Mouse (Mus musculus) cerebellum, adult 9-10 months (tissue): ENCODE measurements around the gene Cacna2d3.

Experiments
- DNase-seq: peaks from one replicate; pipeline ENCODE4 v3.0.0; 2022

The Cacna2d3 gene

DNA sequence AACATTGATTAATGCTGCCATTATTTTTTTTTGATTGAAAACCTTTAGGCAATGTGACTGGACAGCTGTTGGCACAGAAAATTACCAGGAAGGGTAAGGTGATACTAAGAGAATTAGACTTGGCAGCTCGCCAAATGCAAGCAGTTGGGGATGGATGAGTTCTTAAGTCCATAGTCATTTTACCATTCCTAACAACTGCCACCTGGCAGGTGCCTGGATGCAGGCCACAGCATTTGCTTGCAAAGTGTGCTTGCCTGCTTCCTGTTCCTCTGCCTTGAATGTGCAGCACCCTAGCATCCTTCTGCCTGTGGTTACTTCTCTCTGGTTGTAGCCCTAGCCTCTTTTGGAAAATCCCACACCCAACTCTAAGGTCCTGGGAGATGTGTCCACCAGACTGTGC, 236.2 kb downstream of the Cacna2d3 start:
- peak; percentile 35 for DNase-seq

- DNase-seq = no peak
Measured at GRCm38 (mm10) chr14:29478403-29478983, 243.2 kb downstream of the Cacna2d3 start.

- no peak for DNase-seq
Measured at GRCm38 (mm10) chr14:29464277-29464676, 257.4 kb downstream of the Cacna2d3 start.

GRCm38 (mm10) chr14:29449203-29449602, 272.5 kb downstream of the Cacna2d3 start:
- DNase-seq = no peak

- peak; percentile 74 for DNase-seq
Measured at GRCm38 (mm10) chr14:29443091-29444026, 278.3 kb downstream of the Cacna2d3 start.

- no peak for DNase-seq
Measured at GRCm38 (mm10) chr14:29442476-29442875, 279.2 kb downstream of the Cacna2d3 start.

GRCm38 (mm10) chr14:29438666-29439065, 283.0 kb downstream of the Cacna2d3 start:
- DNase-seq = no peak

- no peak for DNase-seq
Measured at GRCm38 (mm10) chr14:29438251-29438650, 283.4 kb downstream of the Cacna2d3 start.

- no peak for DNase-seq
Measured at GRCm38 (mm10) chr14:29435203-29435602, 286.5 kb downstream of the Cacna2d3 start.

DNA sequence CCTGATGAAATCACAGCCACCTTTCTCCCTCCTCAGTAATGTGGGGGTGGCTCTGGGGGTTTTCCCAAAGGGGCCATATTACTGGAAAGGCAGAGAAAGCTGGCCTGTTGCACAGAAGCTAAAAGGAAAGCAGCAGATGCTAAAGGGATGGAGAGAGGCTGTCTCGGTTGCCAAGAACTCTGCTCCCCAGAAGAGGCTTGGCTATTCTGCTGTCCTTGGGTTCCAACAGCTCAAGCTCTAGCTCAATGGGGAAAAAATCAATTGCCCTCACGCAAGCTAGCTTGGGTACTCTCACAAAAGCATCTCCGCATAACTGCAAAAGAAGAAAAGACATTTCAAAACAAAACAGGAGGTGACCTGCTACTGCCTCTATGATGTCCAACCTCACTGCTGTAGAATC, 287.9 kb downstream of the Cacna2d3 start:
- peak; percentile 5 for DNase-seq

GRCm38 (mm10) chr14:29433076-29433714, 288.5 kb downstream of the Cacna2d3 start:
- peak; percentile 16 for DNase-seq

DNA sequence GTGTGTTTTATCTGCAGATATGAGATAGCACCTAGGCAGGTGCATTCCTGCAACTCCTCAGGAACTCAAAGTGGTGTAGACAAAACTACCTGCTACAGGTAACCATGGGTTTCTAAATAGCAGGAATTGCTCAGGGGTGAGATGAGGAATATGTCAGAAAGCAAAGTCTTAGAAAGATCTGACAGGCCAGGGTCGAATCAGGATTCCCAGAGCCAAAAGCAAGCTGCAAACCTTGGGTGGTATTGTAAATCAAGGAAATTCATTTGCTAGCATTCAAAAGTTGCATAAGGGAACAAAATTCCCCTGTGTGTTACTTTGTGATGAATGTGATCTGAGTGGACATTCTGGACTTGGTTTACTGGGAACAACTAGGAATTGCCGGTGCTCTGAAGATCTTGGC, 291.9 kb downstream of the Cacna2d3 start:
- DNase-seq = no peak

DNA sequence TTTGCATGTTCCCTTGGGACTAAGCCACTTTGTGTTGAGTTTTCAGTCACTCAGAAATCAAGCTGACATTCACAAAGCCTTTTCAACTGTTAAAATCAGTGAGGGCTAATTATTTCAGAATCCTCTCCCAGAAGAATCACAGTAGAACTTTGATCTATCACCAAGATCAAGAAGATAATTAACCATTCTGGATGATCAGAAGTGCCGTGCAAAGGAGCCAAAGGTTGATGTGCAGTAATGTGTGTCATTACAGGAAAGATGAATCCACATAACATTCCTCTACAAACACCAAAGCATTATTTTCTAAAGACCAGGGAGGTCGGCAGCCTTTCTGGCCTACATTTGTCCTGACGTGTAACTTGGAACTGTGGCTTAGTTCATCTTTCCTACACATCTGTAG, 296.0 kb downstream of the Cacna2d3 start:
- no peak for DNase-seq

DNA sequence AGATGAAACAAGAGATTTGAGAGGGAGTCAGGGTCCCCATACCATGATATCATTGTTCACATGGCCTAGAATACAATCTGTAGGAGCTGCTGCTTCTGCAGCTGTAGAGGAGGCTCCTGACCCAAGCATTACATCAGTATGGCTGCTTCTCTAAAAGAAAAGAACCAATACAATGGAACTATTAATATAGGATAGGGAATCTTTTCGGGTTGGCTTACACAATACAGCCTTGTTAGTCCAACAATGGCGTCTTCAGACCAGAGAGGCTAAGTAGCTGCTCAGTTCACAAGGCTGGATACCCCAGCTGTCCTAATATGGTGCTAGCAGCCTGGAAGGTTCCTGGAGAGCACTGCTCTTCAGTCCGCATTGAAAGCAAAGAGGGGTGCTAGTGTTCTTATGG, 296.5 kb downstream of the Cacna2d3 start:
- no peak for DNase-seq

DNA sequence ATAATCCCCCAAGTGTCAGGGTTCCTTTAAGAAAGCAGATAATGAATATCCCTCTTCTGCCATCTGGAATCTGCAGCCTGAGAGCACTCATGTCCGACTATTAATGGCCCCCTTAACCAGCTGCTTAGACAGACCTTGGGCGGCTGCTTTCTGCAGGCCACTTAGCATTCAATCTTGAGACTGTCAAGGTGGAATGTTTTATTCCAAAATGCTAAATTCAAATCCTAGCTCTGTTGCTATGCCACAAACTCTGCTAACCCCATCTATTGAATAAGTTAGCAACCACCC, 315.8 kb downstream of the Cacna2d3 start:
- DNase-seq = no peak

- DNase-seq = no peak
Measured at GRCm38 (mm10) chr14:29405125-29405877, 316.4 kb downstream of the Cacna2d3 start.

DNA sequence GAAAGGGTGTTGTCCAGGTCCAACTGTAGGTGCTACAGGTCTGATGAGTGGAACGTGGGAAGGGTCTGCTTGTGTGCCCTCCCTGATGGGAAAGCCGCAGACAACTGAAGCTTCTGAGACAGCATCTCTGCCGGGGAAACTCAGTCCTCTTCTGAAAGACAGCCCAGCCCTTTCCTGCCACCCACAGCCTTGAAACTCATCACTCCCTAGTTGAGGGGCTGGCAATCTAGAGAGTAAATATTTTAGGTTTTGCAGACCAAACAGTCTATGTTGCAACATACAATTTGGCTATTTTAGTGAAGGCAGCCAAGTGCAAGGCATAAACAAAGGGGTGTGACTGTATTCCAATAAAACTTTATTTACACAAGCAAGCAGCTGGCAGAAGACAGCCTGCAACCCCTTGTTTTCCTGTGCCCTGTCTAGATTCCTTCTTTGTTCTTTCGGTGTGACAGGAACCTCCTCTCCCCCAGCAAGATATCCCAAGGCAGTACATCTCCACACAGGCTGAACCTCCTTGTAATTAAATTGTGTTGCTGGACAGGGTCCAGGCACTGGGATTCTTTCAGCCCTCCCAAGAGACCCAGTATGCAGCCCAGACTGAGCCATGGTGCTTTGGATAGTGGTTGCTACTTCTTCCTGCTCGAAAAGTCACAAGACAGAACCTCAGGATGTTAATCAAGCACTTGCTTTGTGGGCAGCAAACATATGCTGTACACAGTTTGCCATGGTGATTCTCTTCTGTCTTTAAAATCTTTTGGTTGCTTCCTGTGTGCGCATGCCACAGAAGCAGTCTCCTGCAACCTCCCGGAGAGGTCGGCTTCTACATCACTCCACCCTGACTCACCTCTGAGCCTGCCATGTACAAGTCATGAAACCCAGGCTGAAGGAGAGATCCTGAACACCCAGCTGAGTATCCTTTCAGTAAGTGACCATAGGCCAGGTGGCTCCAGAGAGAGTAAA, 317.5 kb downstream of the Cacna2d3 start:
- no peak for DNase-seq

- no peak for DNase-seq
Measured at GRCm38 (mm10) chr14:29402471-29402870, 319.2 kb downstream of the Cacna2d3 start.

DNA sequence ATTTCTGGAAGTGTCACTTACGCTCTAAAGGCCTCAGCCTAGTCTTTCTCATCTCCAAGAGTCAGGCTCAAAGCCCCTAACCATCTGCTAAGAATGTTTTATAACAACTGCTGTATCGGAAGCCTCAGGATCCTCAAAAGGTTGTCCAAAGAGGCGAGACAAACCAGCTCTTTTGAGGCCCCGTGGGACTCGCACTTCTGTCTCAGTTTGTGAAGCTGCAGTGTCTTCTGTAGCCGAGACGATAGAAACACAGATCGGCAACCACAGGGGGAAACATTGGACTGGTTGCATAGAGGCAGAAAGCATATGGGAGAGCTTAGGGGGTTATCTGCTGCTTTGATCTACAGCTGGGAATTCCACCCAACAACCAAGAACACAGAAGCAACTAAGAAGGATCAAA, 327.9 kb downstream of the Cacna2d3 start:
- no peak for DNase-seq

- DNase-seq = no peak
Measured at GRCm38 (mm10) chr14:29392851-29393250, 328.8 kb downstream of the Cacna2d3 start.

GRCm38 (mm10) chr14:29391489-29391888, 330.2 kb downstream of the Cacna2d3 start:
- no peak for DNase-seq

DNA sequence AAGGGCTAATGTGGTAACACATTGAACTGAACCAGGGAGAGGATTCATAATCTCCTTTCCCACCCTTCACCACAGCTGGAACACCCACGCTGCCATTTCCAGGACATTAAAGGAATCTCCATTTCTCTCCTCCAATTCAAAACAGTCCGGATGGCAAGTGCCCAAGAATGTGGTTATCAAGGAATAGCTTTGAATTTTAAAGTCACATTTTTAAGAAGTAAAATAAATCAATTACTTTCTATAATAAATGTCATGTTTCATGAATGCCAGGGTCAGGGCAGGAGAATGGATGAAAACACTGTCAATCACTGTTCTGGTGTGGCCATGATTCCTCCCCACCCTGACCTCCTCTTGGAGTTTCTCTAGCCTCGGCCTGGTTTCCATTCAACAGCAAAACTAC, 333.9 kb downstream of the Cacna2d3 start:
- no peak for DNase-seq
